In genomic region chr10:37140166-37140735, GRCm38 (mm10) we compare ENCODE assay signal across 7 mouse cellular contexts. TPM values are rescaled to one million over a fixed set of nuclear protein-coding genes. Genes with fewer than 3 reads are reported as not detected.
A peak's percentile ranks its signal among the peaks of the same experiment; 100 is the strongest.
DNase-seq lines count a peak whose midpoint lies in the region; ATAC-seq lines count a peak whose summit lies in the region.

No protein-coding gene starts in this region.

- peaks cover 34% of the 10 kb centered on the region for H3K79me2 ChIP-seq in macrophage (ENCODE audit: inconsistent target)

- H3K4me1 ChIP-seq in forebrain, embryonic 11.5 days (replicated peaks; ENCODE audit: control insufficient read depth, insufficient read depth, low read length), result peaks cover 6% of the 10 kb centered on the region; the same call in 1 of the 2 replicates
- H3K4me1 ChIP-seq in kidney, embryonic 14.5 days (ENCODE audit: control insufficient read depth, insufficient read depth, low read length), result 0 out of 2 replicates have a peak, but pooled peaks cover 2% of the 10 kb centered on the region

- under 1% methylated on average over 24 of the region's 24 CpGs for WGBS in forebrain, embryonic 11.5 days
- WGBS in kidney, embryonic 14.5 days, result 0% methylated on average over 24 of the region's 24 CpGs
- WGBS in macrophage (ENCODE audit: missing documents), result 2% methylated on average over 24 of the region's 24 CpGs

- H3K36me3 ChIP-seq in forebrain, embryonic 11.5 days (ENCODE audit: control insufficient read depth, insufficient read depth, low read length), result no peaks in the 10 kb centered on the region
- H3K36me3 ChIP-seq in kidney, embryonic 14.5 days (ENCODE audit: control insufficient read depth, insufficient read depth, low read length), result peaks cover 4% of the 10 kb centered on the region; the same call in 1 of the 2 replicates
- H3K36me3 ChIP-seq in macrophage (ENCODE audit: inconsistent target), result no peaks in the 10 kb centered on the region

- H3K27me3 ChIP-seq in forebrain, embryonic 11.5 days (ENCODE audit: control insufficient read depth, insufficient read depth, low read length), result no peaks in the 10 kb centered on the region
- H3K27me3 ChIP-seq in kidney, embryonic 14.5 days (ENCODE audit: control insufficient read depth, insufficient read depth, low read length), result no peaks in the 10 kb centered on the region

- H3K9ac ChIP-seq in forebrain, embryonic 11.5 days (ENCODE audit: low read length), result peak overlapping the region; percentile 99
- H3K9ac ChIP-seq in kidney, embryonic 14.5 days (ENCODE audit: low read depth, low read length), result peak overlapping the region; percentile 62

- ATAC-seq in forebrain, embryonic 11.5 days (replicated peaks; ENCODE audit: low FRiP score), result no peak; the same call in 1 of the 2 replicates
- ATAC-seq in kidney, embryonic 14.5 days (ENCODE audit: low FRiP score, low TSS enrichment), result no peak; the same call in 1 of the 2 replicates

- peak; percentile 5 for DNase-seq in layer of hippocampus, adult 9-11 months
- DNase-seq in layer of hippocampus, postnatal 36 days, result no peak
- peak; percentile 66 for DNase-seq in adipocyte (ENCODE audit: low spot score)
- DNase-seq in forebrain, embryonic 11.5 days (ENCODE audit: low spot score), result no peak
- no peak for DNase-seq in frontal cortex, postnatal 14 days (ENCODE audit: low spot score in 2 of 2)

- peak overlapping the region; percentile 80 for H3K4me2 ChIP-seq in forebrain, embryonic 11.5 days (ENCODE audit: low read depth, low read length, severe bottlenecking)
- H3K4me2 ChIP-seq in kidney, embryonic 14.5 days (replicated peaks; ENCODE audit: low read depth, low read length), result peak overlapping the region; percentile 54

- H3K9me3 ChIP-seq in forebrain, embryonic 11.5 days (ENCODE audit: control insufficient read depth, low read length), result no peaks in the 10 kb centered on the region
- H3K9me3 ChIP-seq in kidney, embryonic 14.5 days (ENCODE audit: control insufficient read depth, low read length), result no peaks in the 10 kb centered on the region

- H3K27ac ChIP-seq in forebrain, embryonic 11.5 days (ENCODE audit: low read depth, low read length), result peak overlapping the region; percentile 99
- H3K27ac ChIP-seq in kidney, embryonic 14.5 days (ENCODE audit: low read depth, low read length), result peak overlapping the region; percentile 99
- H3K27ac ChIP-seq in macrophage, result peak overlapping the region; percentile 93

- H3K4me3 ChIP-seq in forebrain, embryonic 11.5 days (ENCODE audit: low read depth, low read length), result peak overlapping the region; percentile 80
- H3K4me3 ChIP-seq in kidney, embryonic 14.5 days (ENCODE audit: low read length), result peak overlapping the region; percentile 95
- H3K4me3 ChIP-seq in macrophage (ENCODE audit: inconsistent target), result peak overlapping the region; percentile 100

RNA-seq across cellular contexts. Expression of gene Marcks, which starts 1.5 kb away (rescaled TPM):
- total RNA-seq in layer of hippocampus, postnatal 36 days (2021), result 100 to 1,000 TPM; 111 to 113 TPM
- polyA plus RNA-seq in forebrain, embryonic 11.5 days (2014; fragmentation: Nextera tagmentation; extraction: Ambion mirVana), result 314 and 331 TPM in 2 replicates
- polyA plus RNA-seq in kidney, embryonic 14.5 days (2014; fragmentation: Nextera tagmentation; extraction: Ambion mirVana), result 172 and 225 TPM in 2 replicates
- 100 to 1,000 TPM in 25 of 26 experiments, 10 to 100 TPM in 1; 69.7 to 324 (median 222) TPM for total RNA-seq in macrophage (2018; cell fraction: chromatin; rRNA removed)
- total RNA-seq in macrophage (2018; cell fraction: cytosol; rRNA removed), result 100 to 1,000 TPM; 217 to 702 (median 423) TPM
- 100 to 1,000 TPM; 328 to 909 (median 702) TPM for total RNA-seq in macrophage (2018; cell fraction: nucleus; rRNA removed)
- 148 to 286 TPM (median 166 TPM) in 3 replicates for polyA plus RNA-seq in macrophage (2018)

Comparison
In these comparisons a context has a peak if more than half of its experiments do, and no peak if none do; other contexts are left out.
1. DNase-seq: peak in layer of hippocampus, adult 9-11 months (single experiment) and adipocyte (single experiment); none in layer of hippocampus, postnatal 36 days (0 of 2), forebrain, embryonic 11.5 days (single experiment) and frontal cortex, postnatal 14 days (0 of 2).
2. Peak in every context shown above with its lines, with median percentiles within 50 percentile points of each other: H3K27ac ChIP-seq and H3K4me3 ChIP-seq.